Mouse (Mus musculus) olfactory bulb, adult 2 months (tissue): ENCODE results near the gene Myh3.

Source experiments
- CTCF ChIP-seq: fragments of 200-500 bp; IDR thresholded peaks from 2 replicates; pipeline ENCODE4 v1.5.1; 2012; ENCODE audit warnings: low read depth, mild to moderate bottlenecking, low read length, moderate library complexity; ENCODE audit not compliant: insufficient read depth
- POLR2A ChIP-seq: fragments of 200-500 bp; IDR thresholded peaks from 2 replicates; pipeline ENCODE4 v1.6.1; 2012; ENCODE audit warnings: mild to moderate bottlenecking, low read depth, low read length, moderate library complexity; ENCODE audit not compliant: insufficient read depth

DNA sequence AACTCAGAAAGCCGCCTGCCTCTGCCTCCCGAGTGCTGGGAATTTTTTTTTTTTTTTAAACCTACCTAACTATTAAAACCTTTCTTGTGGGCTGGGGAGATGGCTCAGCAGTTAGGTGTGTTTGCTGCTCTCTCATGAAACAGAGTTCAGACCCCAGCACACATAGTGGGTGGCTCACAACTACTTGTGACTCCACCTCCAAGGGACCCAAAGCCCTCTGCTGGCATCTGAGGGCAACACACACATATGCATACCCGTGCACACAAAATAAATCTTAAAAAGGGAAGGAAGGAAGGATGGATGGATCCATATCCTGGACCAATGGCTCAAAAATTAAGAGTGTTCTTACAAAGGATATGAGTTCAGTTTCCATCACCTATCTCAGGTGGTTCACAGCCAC lies 28.8 kb upstream of the Myh3 start:
- no peak for TF ChIP-seq POLR2A
- TF ChIP-seq CTCF, result no peak
